ENCODE assay signal across 7 mouse cellular contexts in the genomic region with DNA sequence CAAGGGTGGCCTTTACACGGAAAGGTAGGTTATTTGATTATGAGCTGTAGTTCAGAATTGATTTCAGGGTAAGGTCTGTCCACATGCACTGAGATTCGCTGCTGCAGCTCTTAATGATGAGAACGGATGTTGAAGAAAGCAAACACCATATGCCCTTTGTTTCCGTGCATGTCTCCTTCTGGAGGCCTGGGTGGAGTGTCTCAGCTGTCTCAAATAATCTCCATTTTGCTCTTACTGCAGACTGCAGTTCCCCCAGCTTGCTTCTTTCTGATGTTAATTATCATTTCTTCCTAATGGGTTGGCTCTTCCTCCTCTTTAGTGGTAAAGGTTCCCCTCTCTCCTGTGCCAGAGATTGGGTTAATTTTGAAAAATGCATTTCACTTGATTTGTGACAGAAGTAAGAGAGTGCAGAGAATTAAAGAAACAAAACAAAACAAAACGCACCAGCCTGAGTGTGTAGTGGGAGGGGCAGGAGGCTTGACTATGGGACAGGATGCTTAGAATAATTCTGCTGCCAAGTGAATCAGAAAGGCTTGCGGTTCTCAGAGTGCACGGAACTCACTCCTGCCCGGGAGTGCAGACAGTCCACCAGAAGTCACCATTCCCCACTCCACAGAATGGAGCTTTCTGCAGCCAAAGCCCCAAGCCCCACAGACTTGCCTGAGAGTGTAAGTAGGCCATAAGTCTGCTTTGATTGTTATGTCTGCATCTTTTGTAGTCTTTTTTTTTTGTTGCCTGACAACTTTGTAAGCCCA.
DNase-seq lines count a peak whose midpoint lies in the region; ATAC-seq and TF ChIP-seq lines count a peak whose summit lies in the region.

No protein-coding gene starts in this region.

- WGBS in stomach, embryonic 14.5 days, result 33% methylated on average over 8 of the region's 8 CpGs
- 32% methylated on average over 8 of the region's 8 CpGs for WGBS in stomach, postnatal 0 days
- WGBS in embryonic facial prominence, embryonic 15.5 days, result 27% methylated on average over 8 of the region's 8 CpGs

- peak overlapping the region; percentile 67 for H3K27ac ChIP-seq in stomach, embryonic 14.5 days (ENCODE audit: low read length)
- H3K27ac ChIP-seq in stomach, postnatal 0 days (replicated peaks), result no peak overlapping the region
- H3K27ac ChIP-seq in embryonic facial prominence, embryonic 15.5 days (replicated peaks), result peak overlapping the region; percentile 63

- no peak for ATAC-seq in stomach, embryonic 14.5 days (ENCODE audit: insufficient number of reproducible peaks, insufficient read depth, low FRiP score, low read depth)
- no peak for ATAC-seq in stomach, postnatal 0 days (ENCODE audit: low FRiP score, low TSS enrichment)
- no peak for ATAC-seq in embryonic facial prominence, embryonic 15.5 days (ENCODE audit: insufficient number of reproducible peaks, low FRiP score, low TSS enrichment, low read depth)

- H3K27me3 ChIP-seq in stomach, embryonic 14.5 days (ENCODE audit: control insufficient read depth, insufficient read depth, low read length), result no peaks in the 10 kb centered on the region
- no peaks in the 10 kb centered on the region for H3K27me3 ChIP-seq in stomach, postnatal 0 days (ENCODE audit: control insufficient read depth, insufficient read depth, low read length)
- peaks cover 3% of the 10 kb centered on the region; the same call in 1 of the 2 replicates for H3K27me3 ChIP-seq in embryonic facial prominence, embryonic 15.5 days

- no peak for TF ChIP-seq CTCF in stomach, postnatal 0 days (IDR thresholded peaks at IDR 0.05; ENCODE audit: low read depth)

- no peaks in the 10 kb centered on the region for H3K9me3 ChIP-seq in stomach, embryonic 14.5 days (ENCODE audit: control insufficient read depth, low read depth, low read length)
- H3K9me3 ChIP-seq in stomach, postnatal 0 days (ENCODE audit: control insufficient read depth, low read length), result no peaks in the 10 kb centered on the region
- no peaks in the 10 kb centered on the region for H3K9me3 ChIP-seq in embryonic facial prominence, embryonic 15.5 days (replicated peaks)

- no peak overlapping the region for H3K9ac ChIP-seq in stomach, embryonic 14.5 days (replicated peaks; ENCODE audit: low read depth, low read length)
- no peak overlapping the region for H3K9ac ChIP-seq in stomach, postnatal 0 days (ENCODE audit: low read length)
- no peak overlapping the region for H3K9ac ChIP-seq in embryonic facial prominence, embryonic 15.5 days

- no peaks in the 10 kb centered on the region for H3K36me3 ChIP-seq in stomach, embryonic 14.5 days (ENCODE audit: control insufficient read depth, insufficient read depth, low read length)
- H3K36me3 ChIP-seq in stomach, postnatal 0 days (ENCODE audit: control insufficient read depth, insufficient read depth, low read length), result no peaks in the 10 kb centered on the region
- no peaks in the 10 kb centered on the region for H3K36me3 ChIP-seq in embryonic facial prominence, embryonic 15.5 days

- no peak overlapping the region; the same call in 1 of the 2 replicates for H3K4me2 ChIP-seq in stomach, embryonic 14.5 days (replicated peaks; ENCODE audit: low read depth, low read length)
- no peak overlapping the region for H3K4me2 ChIP-seq in stomach, postnatal 0 days (replicated peaks; ENCODE audit: low read depth)
- H3K4me2 ChIP-seq in embryonic facial prominence, embryonic 15.5 days (replicated peaks), result peak overlapping the region; percentile 8; the same call in 1 of the 2 replicates

- no peak overlapping the region for H3K4me3 ChIP-seq in stomach, embryonic 14.5 days (ENCODE audit: low read depth, low read length)
- no peak overlapping the region for H3K4me3 ChIP-seq in stomach, postnatal 0 days (ENCODE audit: low read depth, low read length)
- no peak overlapping the region; the same call in 1 of the 2 replicates for H3K4me3 ChIP-seq in embryonic facial prominence, embryonic 15.5 days (replicated peaks)

- TF ChIP-seq EP300 in stomach, postnatal 0 days (optimal IDR thresholded peaks at IDR 0.05), result no peak

- 0 out of 2 replicates have a peak, but pooled peaks cover 4% of the 10 kb centered on the region for H3K4me1 ChIP-seq in stomach, embryonic 14.5 days (ENCODE audit: control insufficient read depth, insufficient read depth, low read length)
- H3K4me1 ChIP-seq in stomach, postnatal 0 days (replicated peaks; ENCODE audit: control insufficient read depth, insufficient read depth), result no peaks in the 10 kb centered on the region
- no peaks in the 10 kb centered on the region for H3K4me1 ChIP-seq in embryonic facial prominence, embryonic 15.5 days

- no peak for DNase-seq in stomach, postnatal 0 days (ENCODE audit: low spot score)
- peak; percentile 16 for DNase-seq in lung, postnatal 36 days
- DNase-seq in thymus, postnatal 36 days, result peak; percentile 52 to 58
- no peak for DNase-seq in ovary, postnatal 36 days (ENCODE audit: low spot score)
- DNase-seq in cerebellum, adult 18-20 months, result no peak

Comparison
In these comparisons a context has a peak if more than half of its experiments do, and no peak if none do; other contexts are left out.
1. DNase-seq: peak in lung, postnatal 36 days (single experiment) and thymus, postnatal 36 days (2 of 2); none in stomach, postnatal 0 days (single experiment), ovary, postnatal 36 days (single experiment) and cerebellum, adult 18-20 months (0 of 2).